Mouse (Mus musculus) spleen, embryonic (tissue): ENCODE data around the gene Cdh26.

Experiments used
- CTCF ChIA-PET: fragments of 350-600 bp; sonication (Branson Sonifier 250); formaldehyde crosslinking; loops from one replicate; lab custom pipeline; 2022; lab: Charles Lee

Gene Cdh26

DNA sequence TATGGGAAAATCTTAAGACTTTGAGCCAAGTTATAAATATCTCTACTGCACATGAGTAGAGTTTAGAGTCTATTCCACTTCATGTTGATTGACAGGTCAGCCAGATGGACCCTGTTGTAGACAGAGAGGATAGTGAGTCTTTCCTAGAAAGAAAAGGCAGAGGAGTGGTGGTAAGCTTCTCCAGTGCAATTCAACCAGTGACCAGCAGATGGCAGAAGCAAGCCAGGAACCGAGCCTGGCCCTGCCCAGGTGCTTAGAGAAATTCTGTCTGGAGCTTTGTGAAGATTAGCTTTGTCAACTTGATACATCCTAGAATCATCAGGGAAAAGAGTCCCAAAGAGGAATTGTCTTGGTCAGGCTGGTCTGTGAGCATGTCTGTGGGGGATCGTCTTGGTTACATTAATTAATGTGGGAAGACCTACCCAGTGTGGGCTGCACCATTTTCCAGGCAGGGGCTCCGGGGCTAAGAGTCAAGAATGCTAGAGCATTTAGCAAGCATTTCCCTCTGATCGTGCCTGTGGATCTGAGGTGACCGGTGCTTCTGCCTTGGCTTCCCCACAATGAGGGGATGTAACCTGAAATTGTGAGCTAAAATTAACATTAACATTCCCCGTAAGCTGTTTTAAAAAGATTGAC is 77.2 kb downstream of the Cdh26 start:
- CTCF ChIA-PET = interaction anchor here (0.7 to 2.6 kb wide), 5 partner anchors 10 to 161 kb away, joined by 3 to 8 read pairs (median 3); no protein-coding TSS in a partner anchor

DNA sequence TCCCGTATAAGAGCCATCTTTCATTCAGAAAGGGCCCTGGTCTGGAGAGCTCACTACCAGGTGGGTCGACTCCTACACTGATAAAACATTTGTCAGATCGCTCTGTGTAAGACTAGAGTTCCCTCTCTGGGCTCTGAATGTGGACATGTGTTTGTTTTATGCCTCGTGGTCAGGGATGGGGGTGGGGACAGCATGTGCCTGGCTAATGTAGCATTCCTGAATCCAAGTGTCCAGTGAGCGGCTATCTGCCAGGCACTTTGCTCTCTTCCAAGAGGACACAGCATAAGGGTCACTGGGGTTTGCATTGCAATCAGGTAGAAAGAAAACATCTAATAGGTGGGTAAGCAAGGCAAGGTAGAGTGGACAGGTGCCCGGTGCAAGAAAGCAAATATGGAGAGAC is 77.9 kb downstream of the Cdh26 start:
- CTCF ChIA-PET = interaction anchor here (0.7 to 2.6 kb wide), 3 partner anchors 9 to 157 kb away, joined by 3 to 8 read pairs (median 4); no protein-coding TSS in a partner anchor

DNA sequence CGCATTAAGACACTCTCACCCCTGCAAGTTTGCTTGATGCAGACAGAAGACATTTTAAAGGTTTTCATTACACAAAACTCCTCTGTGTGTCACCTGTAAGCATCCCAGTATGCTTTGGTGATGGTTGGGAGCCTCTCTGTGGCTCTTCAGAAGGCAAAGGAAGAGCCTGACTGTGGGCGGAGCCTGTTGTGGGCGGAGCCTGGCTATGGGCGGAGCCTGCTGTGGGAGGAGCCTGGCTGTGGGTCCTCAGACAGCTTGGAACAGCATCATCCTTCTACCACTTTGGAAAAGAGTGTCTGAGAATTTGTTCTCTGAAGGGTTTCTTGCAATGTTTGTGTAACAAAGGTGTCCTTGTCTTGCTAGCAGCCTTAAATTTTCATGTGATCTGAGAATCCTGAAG is 82.7 kb downstream of the Cdh26 start:
- CTCF ChIA-PET = no interaction called here

DNA sequence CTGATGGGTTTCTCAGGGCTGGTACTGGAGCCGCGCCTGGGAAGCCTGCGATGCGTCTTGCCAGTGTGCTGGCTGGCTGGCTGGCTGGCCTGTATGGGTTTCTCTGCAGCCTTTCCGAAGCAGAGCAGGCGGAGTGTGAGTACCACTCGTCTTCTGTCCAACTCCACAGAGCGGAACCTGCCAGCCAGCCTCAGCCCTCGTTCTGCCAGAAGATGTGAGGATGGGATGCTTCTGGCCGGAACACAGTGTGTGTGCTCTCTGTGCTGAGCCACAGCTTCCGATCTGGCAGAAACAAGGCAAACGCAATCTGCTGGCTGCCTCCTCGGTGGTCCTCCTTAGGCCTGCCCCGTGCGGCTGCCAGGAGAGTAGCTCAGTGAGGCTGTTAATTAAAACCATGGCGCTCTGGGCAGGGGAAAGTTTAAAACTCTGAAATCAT is 83.3 kb downstream of the Cdh26 start:
- CTCF ChIA-PET = no interaction called here

DNA sequence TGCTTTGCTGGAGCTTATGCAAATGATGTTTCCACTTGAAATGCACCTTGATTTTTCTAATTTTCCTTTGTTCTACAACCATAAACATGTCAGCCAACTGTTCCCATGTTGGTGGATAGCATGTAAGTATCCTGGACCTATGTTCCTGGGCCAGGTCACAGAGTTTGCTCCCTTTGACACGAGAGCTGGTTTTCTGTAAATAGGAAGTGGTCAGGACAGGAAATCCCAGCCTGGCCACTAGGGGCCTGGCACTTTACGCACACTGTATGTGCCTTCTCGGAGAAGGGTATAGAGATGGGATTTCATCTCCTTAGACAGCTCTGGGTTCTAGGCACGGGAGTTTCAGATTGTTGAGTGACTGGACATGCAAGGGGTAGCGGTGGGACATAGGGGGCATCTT is 86.1 kb downstream of the Cdh26 start:
- CTCF ChIA-PET = interaction anchor here (1.2 kb wide), 1 partner anchor 29 kb away, joined by 3 read pairs; no protein-coding TSS in a partner anchor

DNA sequence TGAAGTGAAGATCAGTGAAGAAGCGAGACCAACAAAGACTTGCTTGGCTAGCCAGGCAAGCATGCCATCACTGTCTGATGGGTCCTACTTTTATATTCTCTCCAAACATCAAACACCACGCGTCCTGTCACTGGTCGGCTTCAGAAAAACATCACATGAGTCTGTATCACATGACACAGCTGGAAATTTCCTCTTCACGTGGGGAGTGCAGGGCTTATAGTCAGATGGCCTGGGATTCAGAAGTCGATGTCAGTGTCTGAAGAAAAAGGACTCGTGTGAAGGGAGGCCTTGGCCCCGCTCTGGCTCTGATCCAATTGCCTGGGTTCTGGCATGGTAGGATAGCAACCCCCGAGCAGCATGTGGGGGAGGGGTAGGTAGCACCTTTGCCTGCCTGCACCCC is 86.6 kb downstream of the Cdh26 start:
- CTCF ChIA-PET = interaction anchor here (0.9 to 1.2 kb wide), 2 partner anchors 9 to 29 kb away, joined by 3 to 4 read pairs; no protein-coding TSS in a partner anchor

DNA sequence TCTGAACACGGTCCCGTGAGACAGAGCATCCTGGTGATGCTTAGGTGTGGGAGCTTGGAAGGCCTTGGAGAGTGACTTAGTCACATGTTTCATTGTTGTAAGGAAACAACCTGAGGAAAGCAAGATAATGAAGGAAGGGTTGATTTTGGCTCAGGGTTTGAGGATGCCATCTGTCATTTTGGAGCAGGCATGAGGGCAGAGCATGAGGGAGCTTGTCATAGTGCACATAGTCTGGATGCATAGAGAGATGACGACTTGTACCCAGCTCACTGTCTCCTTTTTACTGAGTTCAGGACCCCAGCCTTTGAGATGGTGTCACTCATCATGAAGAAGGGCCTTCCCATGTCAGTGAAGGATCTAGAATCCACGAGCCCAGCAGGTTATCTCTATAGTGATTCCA is 89.0 kb downstream of the Cdh26 start:
- CTCF ChIA-PET = no interaction called here

DNA sequence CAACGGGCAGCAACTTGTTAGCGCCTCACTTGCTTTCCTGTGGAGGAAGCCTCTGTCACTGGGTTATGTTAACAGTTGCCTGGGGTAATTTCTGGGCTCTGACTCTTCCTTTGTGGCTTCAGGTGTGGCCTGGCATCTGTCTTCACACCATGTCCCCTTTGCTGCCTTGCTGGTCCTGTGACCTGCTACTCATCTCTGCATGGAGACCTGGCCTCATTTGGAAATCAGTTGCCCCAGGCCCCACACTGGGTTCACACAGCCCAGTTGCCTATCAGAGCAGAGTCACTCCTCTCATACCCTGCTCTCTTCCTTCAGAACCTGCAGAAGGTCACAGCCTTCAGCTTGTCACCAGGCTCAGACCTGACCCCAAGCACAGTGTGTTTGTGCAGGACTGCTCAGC is 89.9 kb downstream of the Cdh26 start:
- CTCF ChIA-PET = no interaction called here

DNA sequence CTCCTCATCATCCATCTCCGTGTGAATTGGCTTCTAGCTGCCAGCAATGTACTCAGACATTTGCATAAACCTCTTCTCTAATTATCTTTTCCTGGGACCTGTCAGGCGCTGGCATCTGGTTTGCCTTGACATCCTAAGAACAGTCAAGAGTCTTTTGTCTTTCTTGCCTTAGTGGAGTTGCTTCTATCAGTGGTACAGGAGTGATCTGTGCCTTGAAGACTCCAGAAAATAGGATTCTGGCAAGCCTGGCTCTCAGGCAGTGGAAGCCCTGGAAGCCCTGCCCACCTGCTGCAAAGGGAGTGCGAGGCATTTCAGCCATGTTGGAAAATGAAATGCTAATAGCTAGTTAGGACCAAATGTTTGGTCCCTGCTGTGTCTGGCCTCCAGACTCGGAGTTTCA is 92.0 kb downstream of the Cdh26 start:
- CTCF ChIA-PET = no interaction called here

DNA sequence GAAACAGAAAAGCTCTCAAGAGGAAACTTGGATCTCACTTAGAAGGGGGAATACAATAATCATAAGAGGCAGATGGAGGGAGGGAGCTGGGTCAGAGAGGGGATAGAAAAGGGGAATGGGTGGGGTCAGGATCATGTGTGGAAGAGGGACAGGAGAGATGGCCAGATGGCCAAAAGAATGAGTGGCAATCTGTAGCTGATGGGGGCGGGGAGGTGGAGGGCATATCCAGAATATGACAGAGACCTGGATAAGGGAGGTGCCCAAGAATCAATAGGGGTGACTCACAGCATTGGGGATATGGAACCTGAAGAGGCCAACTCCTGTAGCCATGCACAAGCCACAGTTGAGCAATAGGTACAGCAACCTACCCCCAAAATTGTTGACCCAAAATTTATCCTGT is 92.5 kb downstream of the Cdh26 start:
- CTCF ChIA-PET = interaction anchor here (0.6 kb wide), 2 partner anchors 23 to 139 kb away, joined by 3 to 4 read pairs; no protein-coding TSS in a partner anchor

DNA sequence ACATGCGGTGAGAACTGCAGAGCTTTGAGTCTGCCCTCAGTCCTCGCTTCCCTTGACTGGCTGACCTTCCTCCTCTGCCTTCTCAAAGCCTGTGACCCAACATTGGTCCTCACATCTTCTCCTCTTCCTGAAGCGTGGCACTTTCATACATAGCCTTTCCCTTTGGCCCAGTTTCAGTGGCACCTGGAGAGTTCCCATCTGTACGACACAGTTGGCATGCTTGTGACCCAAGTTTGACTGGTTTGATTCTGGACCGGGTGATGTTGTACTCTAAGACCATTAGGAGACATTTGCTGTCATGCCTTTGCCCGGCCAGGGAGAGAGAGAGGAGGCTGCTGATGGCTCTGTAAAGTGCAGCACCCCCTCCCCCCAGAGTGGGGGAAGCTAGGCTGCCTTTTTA is 96.4 kb downstream of the Cdh26 start:
- CTCF ChIA-PET = no interaction called here

DNA sequence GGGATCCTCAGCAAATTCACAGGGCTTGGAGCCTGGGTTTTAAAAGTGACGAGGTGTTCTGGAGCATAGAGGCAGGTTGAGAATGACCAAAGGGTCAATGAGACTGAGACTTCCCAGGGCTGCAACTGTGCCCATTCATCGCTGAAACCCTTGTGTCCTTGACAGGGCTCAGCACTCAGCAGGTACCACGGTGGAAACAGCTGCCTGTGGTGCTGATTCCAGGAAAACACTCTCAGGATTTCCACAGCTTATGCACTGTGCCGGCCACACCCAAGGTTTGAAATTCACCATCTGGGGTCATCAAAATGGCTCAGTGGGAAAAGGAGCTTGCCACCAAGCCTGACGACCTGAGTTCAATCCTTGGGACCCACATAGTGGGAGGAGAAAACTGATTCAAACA is 100.9 kb downstream of the Cdh26 start:
- CTCF ChIA-PET = no interaction called here

DNA sequence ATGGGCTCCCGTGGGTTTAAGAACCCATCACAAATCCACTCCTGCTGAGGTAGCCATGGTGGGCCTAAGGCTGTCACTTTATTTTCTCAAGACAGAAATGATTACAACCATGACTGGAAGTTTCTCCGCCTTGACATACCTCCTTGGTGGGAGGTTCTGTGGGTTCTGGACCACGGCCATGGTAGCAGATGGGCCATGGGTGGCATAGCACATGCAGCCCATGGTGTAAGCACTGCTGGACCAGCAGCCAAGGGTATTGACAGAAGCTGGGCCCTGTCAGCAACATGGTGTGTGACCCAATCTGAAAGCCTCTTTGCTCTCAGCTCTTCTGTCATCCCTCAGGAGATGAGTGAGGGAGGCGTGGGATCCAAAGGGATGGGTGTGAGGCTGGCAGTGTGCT is 106.2 kb downstream of the Cdh26 start:
- CTCF ChIA-PET = no interaction called here
